Mouse (Mus musculus) monocyte, adult 59 days (primary cell): Measurements from ENCODE around the gene Marcks. TPM values are rescaled to one million over a fixed set of nuclear protein-coding genes. Genes with fewer than 3 reads are reported as not detected.

Experiments used
- total RNA-seq, 2 experiments: library from RNA; stranded (reverse); gene quantifications; one replicate each; pipeline ENCODE4 v1.2.4; 2023

The Marcks gene
- 100 to 1,000 TPM; 263 to 264 TPM for total RNA-seq

DNA sequence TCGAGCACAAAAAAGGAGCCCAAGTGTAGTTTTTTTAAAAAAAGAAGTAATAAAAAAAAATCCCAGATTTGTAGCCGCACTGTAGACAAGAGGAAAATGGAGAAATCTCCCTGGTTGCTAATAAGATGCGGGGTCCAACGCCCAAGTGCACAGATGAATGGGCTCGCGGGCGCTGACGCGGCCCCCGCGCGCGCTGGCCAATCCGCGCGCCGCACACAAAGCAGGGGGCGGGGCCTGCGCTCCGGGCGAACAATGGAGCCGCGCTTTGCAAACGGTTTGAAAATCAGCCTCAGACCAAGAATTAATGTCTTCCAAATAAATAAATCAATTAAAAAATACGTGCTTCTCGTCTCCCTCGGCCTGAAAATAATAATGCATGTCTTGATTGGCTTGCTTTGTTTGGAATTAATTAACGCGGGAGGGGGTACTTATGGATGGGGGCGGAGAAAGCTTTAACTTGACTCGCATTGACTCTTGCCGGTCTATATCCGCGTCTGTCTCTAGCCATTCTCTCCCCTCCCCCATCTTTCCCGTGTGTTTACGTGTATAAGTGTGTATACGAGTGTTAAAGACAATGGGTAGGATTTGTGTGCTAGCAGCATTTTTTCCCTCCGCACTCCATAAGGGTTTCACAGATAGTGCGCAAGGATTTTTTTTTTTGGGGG, at the start of gene Marcks:
Gene Marcks, minus strand, starts transcription at position 143 of the 665 bp plus-strand sequence.

Other genes starting within 250 kb of the Marcks start
- 10 to 100 TPM; 35.1 to 39.6 TPM for gene Hdac2, start 164.4 kb downstream of the Marcks start, total RNA-seq